Mouse (Mus musculus): Measurements from ENCODE around the gene Hgd. TPM values are rescaled to one million over a fixed set of nuclear protein-coding genes. Genes with fewer than 3 reads are reported as not detected.

The Hgd gene
- polyA plus RNA-seq, 1 experiment: 0.08 TPM

DNA sequence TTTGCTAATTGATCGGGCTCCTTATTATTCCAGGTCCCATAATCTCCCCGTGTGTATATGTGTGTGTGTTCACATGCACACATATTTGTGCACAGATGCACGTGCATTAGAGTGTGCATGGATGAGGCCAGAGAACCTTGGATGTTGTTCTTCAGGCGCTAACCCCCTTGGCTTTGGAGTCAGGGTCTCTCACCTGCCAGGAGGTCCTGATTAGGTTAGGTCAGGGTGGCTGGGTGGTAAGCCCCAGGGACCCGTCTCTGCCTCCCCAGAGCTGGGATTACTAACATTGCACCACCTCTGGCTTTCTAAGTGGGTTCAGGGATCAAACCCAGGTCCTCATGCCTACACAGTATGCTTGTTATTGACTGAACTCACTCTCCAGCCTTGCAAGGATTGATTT lies 64.5 kb downstream of the Hgd start:
- no peak for TF ChIP-seq POLR2A (IDR thresholded peaks at IDR 0.05; ENCODE audit: low read depth, low read length)
- no peak for TF ChIP-seq CTCF (IDR thresholded peaks at IDR 0.05; ENCODE audit: extremely low read depth, insufficient read length, insufficient replicate concordance, low read depth, low read length)
- 89% methylated on average over 5 of the region's 5 CpGs for WGBS
- Histone ChIP-seq H3K27me3 (ENCODE audit: control insufficient read depth, insufficient read depth, low read length) (no peaks in the 10 kb centered on the region), H3K36me3 (ENCODE audit: control insufficient read depth, insufficient read depth, low read length) (peaks cover 29% of the 10 kb centered on the region), H3K4me1 (ENCODE audit: control insufficient read depth, insufficient read depth, insufficient read length, low read length) (no peaks in the 10 kb centered on the region), H3K4me3 (ENCODE audit: low read depth, low read length) (no peak overlapping the region), H3K27ac (ENCODE audit: insufficient read depth, low read depth, low read length) (no peak overlapping the region)

DNA sequence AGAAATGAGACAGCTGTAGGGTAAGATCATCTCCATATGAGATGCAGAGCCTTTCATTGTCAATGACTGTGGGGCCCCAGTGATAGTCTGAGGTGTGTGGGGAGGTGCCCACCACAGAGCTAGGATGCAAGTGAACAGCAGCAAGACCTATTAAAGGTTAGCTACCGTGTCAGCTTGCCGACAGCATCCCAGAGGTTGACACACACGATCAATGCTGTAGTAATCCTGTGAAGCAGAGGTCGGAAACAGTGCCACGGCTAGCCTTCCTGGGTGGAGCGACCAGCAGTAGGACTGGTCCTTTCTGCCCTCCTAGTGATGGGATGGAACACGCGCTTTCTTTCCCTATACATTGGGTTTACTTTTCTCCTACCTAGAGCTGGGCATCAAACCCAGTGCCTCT lies 65.3 kb downstream of the Hgd start:
- Histone ChIP-seq H3K4me3 (ENCODE audit: low read depth, low read length) (no peak overlapping the region), H3K27ac (ENCODE audit: insufficient read depth, low read depth, low read length) (no peak overlapping the region), H3K4me1 (ENCODE audit: control insufficient read depth, insufficient read depth, insufficient read length, low read length) (no peaks in the 10 kb centered on the region), H3K36me3 (ENCODE audit: control insufficient read depth, insufficient read depth, low read length) (peaks cover 29% of the 10 kb centered on the region), H3K27me3 (ENCODE audit: control insufficient read depth, insufficient read depth, low read length) (no peaks in the 10 kb centered on the region)
- no peak for TF ChIP-seq POLR2A (IDR thresholded peaks at IDR 0.05; ENCODE audit: low read depth, low read length)
- 91% methylated on average over 8 of the region's 8 CpGs for WGBS

DNA sequence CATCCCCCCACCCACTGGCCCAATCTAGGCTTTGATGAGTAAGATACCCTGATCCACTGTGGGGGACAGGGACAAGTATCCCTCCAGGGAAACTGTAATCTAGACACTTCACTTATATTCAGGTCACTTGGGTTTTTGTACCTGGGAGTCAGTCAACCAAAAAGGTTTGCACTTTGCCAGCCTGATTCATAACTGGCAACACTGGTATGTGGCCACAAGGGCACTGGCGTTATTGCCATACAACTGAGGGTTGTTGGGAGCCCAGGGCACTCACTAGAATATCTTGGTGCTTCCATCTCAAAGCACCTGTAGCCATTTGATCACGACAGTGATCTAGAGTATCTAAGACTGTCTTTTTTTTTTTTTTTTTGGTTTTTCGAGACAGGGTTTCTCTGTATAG lies 65.8 kb downstream of the Hgd start:
- TF ChIP-seq POLR2A (IDR thresholded peaks at IDR 0.05; ENCODE audit: low read depth, low read length) (no peak), CTCF (IDR thresholded peaks at IDR 0.05; ENCODE audit: extremely low read depth, insufficient read length, insufficient replicate concordance, low read depth, low read length) (no peak)
- peaks cover 29% of the 10 kb centered on the region for H3K36me3 ChIP-seq (ENCODE audit: control insufficient read depth, insufficient read depth, low read length)
- no peaks in the 10 kb centered on the region for H3K27me3 ChIP-seq (ENCODE audit: control insufficient read depth, insufficient read depth, low read length)
- WGBS: 83% methylated on average over 3 of the region's 3 CpGs
- no peak overlapping the region for H3K4me3 ChIP-seq (ENCODE audit: low read depth, low read length)
- no peak overlapping the region for H3K27ac ChIP-seq (ENCODE audit: insufficient read depth, low read depth, low read length)
- no peaks in the 10 kb centered on the region for H3K4me1 ChIP-seq (ENCODE audit: control insufficient read depth, insufficient read depth, insufficient read length, low read length)

DNA sequence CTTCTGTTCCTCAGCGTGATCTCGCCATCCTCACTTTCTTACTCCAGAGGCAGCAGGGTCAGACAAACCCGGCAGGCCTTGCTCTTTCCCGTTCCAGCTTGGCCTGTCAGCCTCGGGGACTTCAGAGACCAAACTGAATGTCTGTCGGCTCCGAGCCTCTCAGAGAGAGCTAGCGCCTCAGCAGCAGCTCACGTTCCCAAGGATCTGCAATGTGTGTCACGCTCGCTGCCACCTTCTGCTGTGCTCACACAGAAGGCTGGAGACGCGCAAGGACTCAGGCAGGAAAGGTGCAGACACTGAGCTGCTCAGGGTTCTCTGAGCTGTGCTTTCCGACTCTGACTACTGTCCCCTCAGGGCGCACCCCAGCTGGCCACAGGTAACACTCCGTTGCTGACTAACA lies 67.1 kb downstream of the Hgd start:
- no peaks in the 10 kb centered on the region for H3K27me3 ChIP-seq (ENCODE audit: control insufficient read depth, insufficient read depth, low read length)
- 94% methylated on average over 16 of the region's 16 CpGs for WGBS
- no peak overlapping the region for H3K27ac ChIP-seq (ENCODE audit: insufficient read depth, low read depth, low read length)
- no peak overlapping the region for H3K4me3 ChIP-seq (ENCODE audit: low read depth, low read length)
- peaks cover 29% of the 10 kb centered on the region for H3K36me3 ChIP-seq (ENCODE audit: control insufficient read depth, insufficient read depth, low read length)
- H3K4me1 ChIP-seq (ENCODE audit: control insufficient read depth, insufficient read depth, insufficient read length, low read length): peaks cover 3% of the 10 kb centered on the region; the same call in 1 of the 2 replicates
- TF ChIP-seq CTCF (IDR thresholded peaks at IDR 0.05; ENCODE audit: extremely low read depth, insufficient read length, insufficient replicate concordance, low read depth, low read length): no peak
- no peak for TF ChIP-seq POLR2A (IDR thresholded peaks at IDR 0.05; ENCODE audit: low read depth, low read length)

GRCm38 (mm10) chr16:37647936-37648335 lies 68.0 kb downstream of the Hgd start:
- TF ChIP-seq POLR2A (IDR thresholded peaks at IDR 0.05; ENCODE audit: low read depth, low read length) (no peak), CTCF (IDR thresholded peaks at IDR 0.05; ENCODE audit: extremely low read depth, insufficient read length, insufficient replicate concordance, low read depth, low read length) (no peak)
- Histone ChIP-seq H3K27me3 (ENCODE audit: control insufficient read depth, insufficient read depth, low read length) (no peaks in the 10 kb centered on the region), H3K4me3 (ENCODE audit: low read depth, low read length) (no peak overlapping the region), H3K36me3 (ENCODE audit: control insufficient read depth, insufficient read depth, low read length) (peaks cover 29% of the 10 kb centered on the region), H3K27ac (ENCODE audit: insufficient read depth, low read depth, low read length) (no peak overlapping the region), H3K4me1 (ENCODE audit: control insufficient read depth, insufficient read depth, insufficient read length, low read length) (peaks cover 6% of the 10 kb centered on the region; the same call in 1 of the 2 replicates)
- WGBS: 92% methylated on average over 8 of the region's 8 CpGs

DNA sequence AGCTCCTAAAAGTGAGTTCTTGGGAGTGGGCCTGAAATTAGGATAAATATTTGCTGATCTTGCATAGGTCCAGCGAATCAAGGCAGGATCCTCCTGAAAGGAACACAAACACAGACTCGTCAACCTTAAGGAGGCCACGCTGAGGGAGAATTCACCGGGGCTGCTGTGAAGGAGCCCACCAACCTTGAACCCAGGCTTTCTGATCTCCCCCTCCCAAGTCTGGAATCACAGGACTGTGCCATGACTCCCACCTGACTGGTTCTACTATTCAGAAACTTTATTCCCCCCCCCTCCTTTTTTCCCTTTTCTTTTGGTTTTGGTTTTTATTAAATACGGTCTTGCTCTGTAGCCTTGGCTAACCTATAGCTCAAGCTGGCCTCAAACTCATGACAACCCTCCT lies 69.1 kb downstream of the Hgd start:
- H3K36me3 ChIP-seq (ENCODE audit: control insufficient read depth, insufficient read depth, low read length): peaks cover 29% of the 10 kb centered on the region
- H3K27ac ChIP-seq (ENCODE audit: insufficient read depth, low read depth, low read length): no peak overlapping the region
- peaks cover 6% of the 10 kb centered on the region; the same call in 1 of the 2 replicates for H3K4me1 ChIP-seq (ENCODE audit: control insufficient read depth, insufficient read depth, insufficient read length, low read length)
- no peak for TF ChIP-seq POLR2A (IDR thresholded peaks at IDR 0.05; ENCODE audit: low read depth, low read length)
- no peak for TF ChIP-seq CTCF (IDR thresholded peaks at IDR 0.05; ENCODE audit: extremely low read depth, insufficient read length, insufficient replicate concordance, low read depth, low read length)
- H3K4me3 ChIP-seq (ENCODE audit: low read depth, low read length): no peak overlapping the region
- H3K27me3 ChIP-seq (ENCODE audit: control insufficient read depth, insufficient read depth, low read length): no peaks in the 10 kb centered on the region
- WGBS: 77% methylated on average over 5 of the region's 5 CpGs

GRCm38 (mm10) chr16:37651467-37651866 lies 71.5 kb downstream of the Hgd start:
- H3K27ac ChIP-seq (ENCODE audit: insufficient read depth, low read depth, low read length): no peak overlapping the region
- H3K27me3 ChIP-seq (ENCODE audit: control insufficient read depth, insufficient read depth, low read length): no peaks in the 10 kb centered on the region
- H3K36me3 ChIP-seq (ENCODE audit: control insufficient read depth, insufficient read depth, low read length): peaks cover 18% of the 10 kb centered on the region
- 56% methylated on average over 5 of the region's 5 CpGs for WGBS
- peaks cover 6% of the 10 kb centered on the region; the same call in 1 of the 2 replicates for H3K4me1 ChIP-seq (ENCODE audit: control insufficient read depth, insufficient read depth, insufficient read length, low read length)
- TF ChIP-seq POLR2A (IDR thresholded peaks at IDR 0.05; ENCODE audit: low read depth, low read length) (no peak), CTCF (IDR thresholded peaks at IDR 0.05; ENCODE audit: extremely low read depth, insufficient read length, insufficient replicate concordance, low read depth, low read length) (no peak)
- no peak overlapping the region for H3K4me3 ChIP-seq (ENCODE audit: low read depth, low read length)

DNA sequence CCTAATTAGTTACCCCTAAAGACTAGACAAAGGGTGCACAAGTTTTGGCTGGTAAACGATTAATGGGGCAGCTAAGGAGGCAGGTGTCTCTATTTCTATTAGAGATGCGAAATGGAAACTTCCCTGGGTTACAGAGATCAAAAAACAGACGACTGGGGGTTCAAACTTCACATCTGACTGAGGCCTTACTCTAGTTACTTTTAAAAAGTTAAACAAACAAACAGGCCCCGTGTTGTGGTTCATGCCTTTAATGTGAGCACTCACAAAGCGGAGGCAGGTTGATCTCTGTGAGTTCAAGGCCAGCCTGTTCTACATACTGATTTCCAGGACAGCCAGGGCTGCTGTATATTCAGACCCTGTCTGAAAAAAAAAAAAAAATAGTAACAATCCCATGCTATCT lies 72.7 kb downstream of the Hgd start:
- Histone ChIP-seq H3K4me3 (ENCODE audit: low read depth, low read length) (no peak overlapping the region), H3K27ac (ENCODE audit: insufficient read depth, low read depth, low read length) (no peak overlapping the region)

More for the DNA sequence above, 72.7 kb downstream of the Hgd start:
- Histone ChIP-seq H3K27me3 (ENCODE audit: control insufficient read depth, insufficient read depth, low read length) (no peaks in the 10 kb centered on the region), H3K36me3 (ENCODE audit: control insufficient read depth, insufficient read depth, low read length) (peaks cover 9% of the 10 kb centered on the region), H3K4me1 (ENCODE audit: control insufficient read depth, insufficient read depth, insufficient read length, low read length) (peaks cover 6% of the 10 kb centered on the region; the same call in 1 of the 2 replicates)
- WGBS: 45% methylated on average over 5 of the region's 5 CpGs
- TF ChIP-seq POLR2A (IDR thresholded peaks at IDR 0.05; ENCODE audit: low read depth, low read length): no peak
- no peak for TF ChIP-seq CTCF (IDR thresholded peaks at IDR 0.05; ENCODE audit: extremely low read depth, insufficient read length, insufficient replicate concordance, low read depth, low read length)

Measured in small intestine, adult 2 months (tissue).